Mouse (Mus musculus): Measurements from ENCODE around the gene Ranbp9.

GRCm38 (mm10) chr13:43385321-43385720 lies 95.8 kb downstream of the Ranbp9 start:
- TF ChIP-seq EP300 (IDR thresholded peaks at IDR 0.05) (no peak), CTCF (IDR thresholded peaks at IDR 0.05) (no peak)
